Comparison of ENCODE assay signal across 10 mouse cellular contexts in genomic region chr8:122174133-122174930, GRCm38 (mm10).
A peak's percentile ranks its signal among the peaks of the same experiment; 100 is the strongest.
DNase-seq lines count a peak whose midpoint lies in the region; ATAC-seq and TF ChIP-seq lines count a peak whose summit lies in the region.
"Had no signal": no experiment of that assay in that cellular context is flagged by ENCODE, and none has a peak within 500 bp of the region (broad histone marks: within the 10 kb centered on the region; RNA-seq: fewer than 3 reads in every experiment).

No protein-coding gene starts in this region.

- no peak overlapping the region for H3K9ac ChIP-seq in forebrain, postnatal 0 days
- H3K9ac ChIP-seq: forebrain, embryonic 13.5 days had no signal

- no peak overlapping the region for H3K4me2 ChIP-seq in forebrain, postnatal 0 days (ENCODE audit: low read depth)
- H3K4me2 ChIP-seq: forebrain, embryonic 13.5 days had no signal

- no peak for TF ChIP-seq CTCF in forebrain, postnatal 0 days (IDR thresholded peaks at IDR 0.05; ENCODE audit: low read depth)

- H3K9me3 ChIP-seq in forebrain, postnatal 0 days (ENCODE audit: low read length) = no peaks in the 10 kb centered on the region
- H3K9me3 ChIP-seq: forebrain, embryonic 13.5 days had no signal

- H3K4me3 ChIP-seq in forebrain, postnatal 0 days (ENCODE audit: low read depth, low read length) = no peak overlapping the region
- H3K4me3 ChIP-seq: forebrain, embryonic 13.5 days had no signal

- H3K27ac ChIP-seq in forebrain, postnatal 0 days (ENCODE audit: low read depth, low read length) = no peak overlapping the region
- H3K27ac ChIP-seq: forebrain, embryonic 13.5 days had no signal

- ATAC-seq in forebrain, postnatal 0 days = no peak
- ATAC-seq: forebrain, embryonic 13.5 days had no signal

- H3K4me1 ChIP-seq in forebrain, postnatal 0 days (ENCODE audit: insufficient read depth) = no peaks in the 10 kb centered on the region
- H3K4me1 ChIP-seq: forebrain, embryonic 13.5 days had no signal

- H3K36me3 ChIP-seq in forebrain, postnatal 0 days (ENCODE audit: insufficient read depth) = no peaks in the 10 kb centered on the region

- 46% methylated on average over 10 of the region's 10 CpGs for WGBS in forebrain, postnatal 0 days

- peak; percentile 23 for DNase-seq in embryo, embryonic 10 days (ENCODE audit: low spot score)
- DNase-seq in embryo, embryonic 11 days = no peak
- peak; percentile 35 for DNase-seq in thymus, postnatal 4 days
- no peak for DNase-seq in thymus, postnatal 36 days
- peak; percentile 64 for DNase-seq in liver
- peak; percentile 43 to 57 for DNase-seq in urinary bladder, postnatal 36 days (ENCODE audit: low spot score in 2 of 2)
- DNase-seq in forebrain, postnatal 0 days = no peak
- no peak for DNase-seq in gastrocnemius, postnatal 10 days
- DNase-seq: kidney, adult 9 months had no signal

- no peaks in the 10 kb centered on the region for H3K27me3 ChIP-seq in forebrain, postnatal 0 days (ENCODE audit: insufficient read depth, low read length)
- H3K27me3 ChIP-seq: forebrain, embryonic 13.5 days had no signal

Comparison
In these comparisons a context has a peak if more than half of its experiments do, and no peak if none do; other contexts are left out.
1. DNase-seq: peak in embryo, embryonic 10 days (single experiment), thymus, postnatal 4 days (single experiment), liver (single experiment) and urinary bladder, postnatal 36 days (2 of 2); none in embryo, embryonic 11 days (single experiment), thymus, postnatal 36 days (0 of 2), forebrain, postnatal 0 days (single experiment) and gastrocnemius, postnatal 10 days (single experiment).